Mouse (Mus musculus) neural tube, embryonic 11.5 days (tissue): ENCODE results near the gene Mtmr4. TPM values are rescaled to one million over a fixed set of nuclear protein-coding genes. Genes with fewer than 3 reads are reported as not detected.

Source experiments
- ATAC-seq: fragments of 200-750 bp; cut with Nextera tagmentation; 2 replicates; pipeline ENCODE4 v1.8.0; 2017; ENCODE audit warnings: moderate number of reproducible peaks, mild to moderate bottlenecking, moderate TSS enrichment, moderate library complexity; ENCODE audit not compliant: insufficient read depth, low FRiP score, low TSS enrichment
- DNase-seq: peaks from one replicate; pipeline ENCODE4 v3.0.0-alpha.2; 2015; ENCODE audit warnings: low spot score
- H3K27ac ChIP-seq: fragments of 300-500 bp; sonication (generic); 2 replicates; pipeline ENCODE4 v1.5.1; 2014; ENCODE audit warnings: low read depth, mild to moderate bottlenecking, low read length
- H3K27me3 ChIP-seq: fragments of 300-500 bp; sonication (generic); 2 replicates; pipeline ENCODE4 v1.6.1; 2014; ENCODE audit warnings: mild to moderate bottlenecking, low read length, mixed read lengths; ENCODE audit not compliant: control insufficient read depth, insufficient read depth
- H3K36me3 ChIP-seq: fragments of 300-500 bp; sonication (generic); 2 replicates; pipeline ENCODE4 v1.6.1; 2014; ENCODE audit warnings: mild to moderate bottlenecking, low read length, moderate library complexity, mixed read lengths; ENCODE audit not compliant: control insufficient read depth, insufficient read depth
- H3K4me1 ChIP-seq: fragments of 300-500 bp; sonication (generic); 2 replicates; pipeline ENCODE4 v1.6.1; 2014; ENCODE audit warnings: low read length, mixed read lengths; ENCODE audit not compliant: control insufficient read depth, insufficient read depth
- H3K4me2 ChIP-seq: fragments of 300-500 bp; sonication (generic); 2 replicates; pipeline ENCODE4 v1.6.1; 2014; ENCODE audit warnings: low read depth, mild to moderate bottlenecking, moderate library complexity
- H3K4me3 ChIP-seq: fragments of 300-500 bp; sonication (generic); 2 replicates; pipeline ENCODE4 v1.5.1; 2014; ENCODE audit warnings: low read depth, low read length
- H3K9ac ChIP-seq: fragments of 300-500 bp; sonication (generic); 2 replicates; pipeline ENCODE4 v1.6.1; 2014; ENCODE audit warnings: mild to moderate bottlenecking, low read length
- H3K9me3 ChIP-seq: fragments of 300-500 bp; sonication (generic); 2 replicates; pipeline ENCODE4 v1.6.1; 2016; ENCODE audit warnings: low read length; ENCODE audit not compliant: control insufficient read depth
- WGBS: fragments of 180-500 bp; shearing (Covaris S2); extraction: QIAGEN DNeasy Blood & Tissue Kit; methylation state at CpG from one replicate; pipeline ENCODE4 v1.1.7; 2014; 5-methylcytosine and 5-hydroxymethylcytosine counted together
- polyA plus RNA-seq: library from polyadenylated mRNA; unstranded; fragments of >200 nt; fragmentation: Nextera tagmentation; extraction: Ambion mirVana; gene quantifications from 2 replicates; pipeline ENCODE4 v1.2.1, GENCODE M21; 2014

Gene Mtmr4
- polyA plus RNA-seq, 1 experiment from 2014 or later: 95.9 TPM

- no peaks in the 10 kb centered on the region for H3K27me3 ChIP-seq
- H3K9ac ChIP-seq: no peak overlapping the region
- no peaks in the 10 kb centered on the region for H3K36me3 ChIP-seq
- no peak overlapping the region for H3K27ac ChIP-seq
- DNase-seq (no peak), ATAC-seq (no peak)
- H3K4me3 ChIP-seq: no peak overlapping the region
- H3K4me1 ChIP-seq: peaks cover 15% of the 10 kb centered on the region
- WGBS: 91% methylated on average over 8 of the region's 8 CpGs
- no peak overlapping the region for H3K4me2 ChIP-seq
- no peaks in the 10 kb centered on the region for H3K9me3 ChIP-seq
Observed at GRCm38 (mm10) chr11:87589605-87590004, 2.4 kb upstream of the Mtmr4 start.

- Histone ChIP-seq H3K4me1 (peaks cover 19% of the 10 kb centered on the region), H3K9me3 (no peaks in the 10 kb centered on the region), H3K27ac (peak overlapping the region; percentile 74), H3K27me3 (no peaks in the 10 kb centered on the region), H3K9ac (peak overlapping the region; percentile 78), H3K36me3 (no peaks in the 10 kb centered on the region), H3K4me2 (peak overlapping the region; percentile 74), H3K4me3 (peak overlapping the region; percentile 76)
- 2% methylated on average over 25 of the region's 25 CpGs for WGBS
- DNase-seq (no peak), ATAC-seq (no peak)
Observed at GRCm38 (mm10) chr11:87590841-87591525, 979 bp upstream of the Mtmr4 start.

GRCm38 (mm10) chr11:87592354-87592695, 363 bp downstream of the Mtmr4 start:
- Histone ChIP-seq H3K9ac (peak overlapping the region; percentile 86), H3K36me3 (no peaks in the 10 kb centered on the region; the same call in none of the 2 replicates), H3K4me1 (peaks cover 23% of the 10 kb centered on the region), H3K9me3 (no peaks in the 10 kb centered on the region), H3K4me3 (peak overlapping the region; percentile 76), H3K27ac (peak overlapping the region; percentile 87), H3K27me3 (no peaks in the 10 kb centered on the region), H3K4me2 (peak overlapping the region; percentile 86)
- 0% methylated on average over 11 of the region's 15 CpGs for WGBS
- ATAC-seq: no peak
- DNase-seq: no peak

GRCm38 (mm10) chr11:87592713-87593598, 994 bp downstream of the Mtmr4 start:
- DNase-seq: no peak

GRCm38 (mm10) chr11:87595327-87595841, 3.4 kb downstream of the Mtmr4 start:
- 0% methylated on average over 25 of the region's 37 CpGs for WGBS
- peak overlapping the region; percentile 83 for H3K9ac ChIP-seq
- H3K4me3 ChIP-seq: peak overlapping the region; percentile 67
- H3K4me1 ChIP-seq: peaks cover 21% of the 10 kb centered on the region
- peaks cover 22% of the 10 kb centered on the region for H3K36me3 ChIP-seq
- peak; percentile 90 for DNase-seq
- peak overlapping the region; percentile 40; the same call in 1 of the 2 replicates for H3K27ac ChIP-seq
- H3K9me3 ChIP-seq: no peaks in the 10 kb centered on the region
- H3K27me3 ChIP-seq: no peaks in the 10 kb centered on the region
- ATAC-seq: peak; percentile 28
- H3K4me2 ChIP-seq: peak overlapping the region; percentile 81

More at GRCm38 (mm10) chr11:87592713-87593598, 994 bp downstream of the Mtmr4 start:
- Histone ChIP-seq H3K27me3 (no peaks in the 10 kb centered on the region), H3K4me2 (peak overlapping the region; percentile 86), H3K9me3 (no peaks in the 10 kb centered on the region), H3K27ac (peak overlapping the region; percentile 87), H3K36me3 (peaks cover 4% of the 10 kb centered on the region), H3K4me3 (peak overlapping the region; percentile 76), H3K4me1 (peaks cover 23% of the 10 kb centered on the region), H3K9ac (peak overlapping the region; percentile 86)
- no peak for ATAC-seq
- WGBS: 41% methylated on average over 13 of the region's 13 CpGs

- H3K9ac ChIP-seq: peak overlapping the region; percentile 83
- 6% methylated on average over 7 of the region's 7 CpGs for WGBS
- DNase-seq (no peak), ATAC-seq (no peak)
- H3K4me3 ChIP-seq: peak overlapping the region; percentile 67
- peak overlapping the region; percentile 41; the same call in 1 of the 2 replicates for H3K27ac ChIP-seq
- H3K36me3 ChIP-seq: peaks cover 24% of the 10 kb centered on the region
- H3K4me2 ChIP-seq: peak overlapping the region; percentile 81
- H3K4me1 ChIP-seq: peaks cover 16% of the 10 kb centered on the region
- H3K9me3 ChIP-seq: no peaks in the 10 kb centered on the region
- H3K27me3 ChIP-seq: no peaks in the 10 kb centered on the region
Observed at GRCm38 (mm10) chr11:87595976-87596375, 4.0 kb downstream of the Mtmr4 start.

- H3K27me3 ChIP-seq: no peaks in the 10 kb centered on the region
- 49% methylated on average over 2 of the region's 2 CpGs for WGBS
- ATAC-seq: no peak
- peak overlapping the region; percentile 83 for H3K9ac ChIP-seq
- no peak for DNase-seq
- 0 out of 2 replicates have a peak overlapping the region, but pooled peaks have one; percentile 41 for H3K27ac ChIP-seq
- H3K9me3 ChIP-seq: no peaks in the 10 kb centered on the region
- H3K4me1 ChIP-seq: peaks cover 16% of the 10 kb centered on the region
- H3K4me3 ChIP-seq: peak overlapping the region; percentile 67
- H3K4me2 ChIP-seq: peak overlapping the region; percentile 81
- peaks cover 28% of the 10 kb centered on the region for H3K36me3 ChIP-seq
Observed at GRCm38 (mm10) chr11:87596492-87596891, 4.5 kb downstream of the Mtmr4 start.

DNA sequence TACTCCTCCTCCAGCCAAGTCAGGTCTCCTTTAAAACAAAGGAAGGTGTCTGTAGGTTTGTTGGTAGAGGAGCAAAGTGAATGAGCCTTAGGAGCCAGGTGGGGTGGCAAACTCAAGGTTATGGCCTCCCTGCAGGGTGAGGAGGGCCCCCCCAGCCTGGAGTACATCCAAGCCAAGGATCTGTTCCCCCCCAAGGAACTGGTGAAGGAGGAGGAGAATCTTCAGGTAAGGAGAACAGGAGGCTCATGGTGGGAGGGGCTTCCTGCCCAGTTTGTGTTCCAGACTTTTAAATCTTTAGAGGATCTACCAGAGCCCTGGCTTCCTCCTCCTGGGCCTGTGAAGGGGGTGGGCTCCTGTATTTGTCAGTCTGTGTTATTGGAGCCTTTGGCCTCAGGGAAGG, 5.1 kb downstream of the Mtmr4 start:
- Histone ChIP-seq H3K27ac (no peak overlapping the region), H3K36me3 (peaks cover 29% of the 10 kb centered on the region)

More for the DNA sequence above, 5.1 kb downstream of the Mtmr4 start:
- H3K9ac ChIP-seq: peak overlapping the region; percentile 83
- ATAC-seq (no peak), DNase-seq (no peak)
- H3K4me3 ChIP-seq: peak overlapping the region; percentile 67; the same call in 1 of the 2 replicates
- no peaks in the 10 kb centered on the region for H3K9me3 ChIP-seq
- no peak overlapping the region; the same call in 1 of the 2 replicates for H3K4me2 ChIP-seq
- no peaks in the 10 kb centered on the region for H3K27me3 ChIP-seq
- peaks cover 16% of the 10 kb centered on the region for H3K4me1 ChIP-seq
